Mouse (Mus musculus): ENCODE measurements around the gene Lhb. TPM values are rescaled to one million over a fixed set of nuclear protein-coding genes. Genes with fewer than 3 reads are reported as not detected.
"Not testable (repeated sequence)": the region's sequence is repeated elsewhere in the genome, so short reads cannot be mapped to it uniquely, and the experiment has no call there.

Lhb gene
- not detected for total RNA-seq (2021)
- long read RNA-seq, experiment 1, result 0 reads
- long read RNA-seq, experiment 2, partial matches to known transcripts, result 1 of 1 reads
- long read RNA-seq, experiment 2, other reads (novel, unspliced or antisense), result 0 of 1 reads

- DNase-seq (ENCODE audit: low spot score in 2 of 2), result no peak
- intact Hi-C loops (cut with DNase I), result no loop called here
Observed at GRCm38 (mm10) chr7:45420615-45420919, at the start of gene Lhb. Gene Lhb (plus strand): TSS chr7:45420820.

- intact Hi-C loops (cut with DNase I), result no loop called here
- no peak for DNase-seq (ENCODE audit: low spot score in 2 of 2)
Observed at GRCm38 (mm10) chr7:45372371-45372770, 48.2 kb upstream of the Lhb start.

GRCm38 (mm10) chr7:45374620-45375019, 46.0 kb upstream of the Lhb start:
- intact Hi-C loops (cut with DNase I), result no loop called here
- DNase-seq (ENCODE audit: low spot score in 2 of 2), result no peak

- intact Hi-C loops (cut with DNase I), result no loop called here
- peak in 1 of 2 experiments; percentile 76 for DNase-seq (ENCODE audit: low spot score in 2 of 2)
Observed at GRCm38 (mm10) chr7:45376057-45376456, 44.6 kb upstream of the Lhb start.

GRCm38 (mm10) chr7:45386077-45386476, 34.5 kb upstream of the Lhb start:
- DNase-seq (ENCODE audit: low spot score in 2 of 2), result no peak
- intact Hi-C loops (cut with DNase I), result no loop called here

- peak in 1 of 2 experiments; percentile 76 for DNase-seq (ENCODE audit: low spot score in 2 of 2)
- intact Hi-C loops (cut with DNase I), result no loop called here
Observed at GRCm38 (mm10) chr7:45395129-45395541, 25.5 kb upstream of the Lhb start.

- peak; percentile 100 for DNase-seq (ENCODE audit: low spot score in 2 of 2)
- intact Hi-C loops (cut with DNase I), result no loop called here
Observed at GRCm38 (mm10) chr7:45395578-45396336, 24.9 kb upstream of the Lhb start, which contains the start of gene Snrnp70. Gene Snrnp70 (minus strand): TSS chr7:45395742.

GRCm38 (mm10) chr7:45396337-45396775, 24.3 kb upstream of the Lhb start:
- DNase-seq (ENCODE audit: low spot score in 2 of 2); intact Hi-C loops (cut with DNase I): not testable (repeated sequence)

GRCm38 (mm10) chr7:45396787-45397186, 23.8 kb upstream of the Lhb start:
- intact Hi-C loops (cut with DNase I), result no loop called here
- no peak for DNase-seq (ENCODE audit: low spot score in 2 of 2)

- intact Hi-C loops (cut with DNase I), result no loop called here
- DNase-seq (ENCODE audit: low spot score in 2 of 2), result no peak
Observed at GRCm38 (mm10) chr7:45401521-45402085, 19.0 kb upstream of the Lhb start.

- peak; percentile 49 to 51 for DNase-seq (ENCODE audit: low spot score in 2 of 2)
- intact Hi-C loops (cut with DNase I), result loop anchor here (2.0 kb wide), 1 partner anchor 157 kb away; no protein-coding TSS in a partner anchor
Observed at GRCm38 (mm10) chr7:45403532-45404261, 16.9 kb upstream of the Lhb start.

GRCm38 (mm10) chr7:45405091-45406075, 15.2 kb upstream of the Lhb start, which contains the start of gene Kcna7:
Gene Kcna7 (plus strand): TSS chr7:45405653.
- peak; percentile 57 to 72 for DNase-seq (ENCODE audit: low spot score in 2 of 2)
- intact Hi-C loops (cut with DNase I), result loop anchor here (2.0 kb wide), 1 partner anchor 155 kb away; no protein-coding TSS in a partner anchor

GRCm38 (mm10) chr7:45406157-45407156, 14.2 kb upstream of the Lhb start:
- intact Hi-C loops (cut with DNase I), result no loop called here
- DNase-seq (ENCODE audit: low spot score in 2 of 2), result no peak

- DNase-seq (ENCODE audit: low spot score in 2 of 2), result no peak
- intact Hi-C loops (cut with DNase I), result no loop called here
Observed at GRCm38 (mm10) chr7:45407836-45408235, 12.8 kb upstream of the Lhb start.

- intact Hi-C loops (cut with DNase I), result no loop called here
- DNase-seq (ENCODE audit: low spot score in 2 of 2), result no peak
Observed at GRCm38 (mm10) chr7:45408351-45408750, 12.3 kb upstream of the Lhb start.

GRCm38 (mm10) chr7:45408949-45409348, 11.7 kb upstream of the Lhb start:
- intact Hi-C loops (cut with DNase I), result no loop called here
- DNase-seq (ENCODE audit: low spot score in 2 of 2), result no peak

- intact Hi-C loops (cut with DNase I), result no loop called here
- DNase-seq (ENCODE audit: low spot score in 2 of 2), result no peak
Observed at GRCm38 (mm10) chr7:45409497-45410163, 11.0 kb upstream of the Lhb start.
